Mouse (Mus musculus): Measurements from ENCODE around the gene Nup188. TPM values are rescaled to one million over a fixed set of nuclear protein-coding genes. Genes with fewer than 3 reads are reported as not detected.

Gene Nup188
- total and polyA plus RNA-seq, 2 experiments from 2014 or later: 14.1 to 29.3 TPM

GRCm38 (mm10) chr2:30386913-30387312 lies 100.7 kb downstream of the Nup188 start:
- TF ChIP-seq CTCF (IDR thresholded peaks at IDR 0.05; ENCODE audit: low read depth): no peak
- DNase-seq (no peak), ATAC-seq (no peak)
- no peak overlapping the region for H3K27ac ChIP-seq (ENCODE audit: low read depth, low read length)
- no peaks in the 10 kb centered on the region for H3K27me3 ChIP-seq (ENCODE audit: insufficient read depth, low read length)
- 86% methylated on average over 9 of the region's 9 CpGs for WGBS
- H3K9ac ChIP-seq: no peak overlapping the region
- peaks cover 22% of the 10 kb centered on the region for H3K36me3 ChIP-seq (ENCODE audit: insufficient read depth)
- H3K4me2 ChIP-seq (ENCODE audit: low read depth): no peak overlapping the region
- no peaks in the 10 kb centered on the region for H3K4me1 ChIP-seq (ENCODE audit: insufficient read depth)
- no peak overlapping the region for H3K4me3 ChIP-seq (ENCODE audit: low read depth, low read length)
- no peaks in the 10 kb centered on the region for H3K9me3 ChIP-seq (ENCODE audit: low read length)

GRCm38 (mm10) chr2:30389000-30389399 lies 102.8 kb downstream of the Nup188 start:
- Histone ChIP-seq H3K27me3 (ENCODE audit: insufficient read depth, low read length) (no peaks in the 10 kb centered on the region), H3K4me1 (ENCODE audit: insufficient read depth) (peaks cover 9% of the 10 kb centered on the region), H3K27ac (ENCODE audit: low read depth, low read length) (no peak overlapping the region), H3K4me3 (ENCODE audit: low read depth, low read length) (no peak overlapping the region), H3K9ac (no peak overlapping the region), H3K9me3 (ENCODE audit: low read length) (no peaks in the 10 kb centered on the region), H3K4me2 (ENCODE audit: low read depth) (no peak overlapping the region), H3K36me3 (ENCODE audit: insufficient read depth) (peaks cover 9% of the 10 kb centered on the region; the same call in 1 of the 2 replicates)
- WGBS: 80% methylated on average over 2 of the region's 2 CpGs
- ATAC-seq (no peak), DNase-seq (no peak)
- 0 out of 2 replicates have a peak, but pooled peaks have one; percentile 8 for TF ChIP-seq CTCF (IDR thresholded peaks at IDR 0.05; ENCODE audit: low read depth)

DNA sequence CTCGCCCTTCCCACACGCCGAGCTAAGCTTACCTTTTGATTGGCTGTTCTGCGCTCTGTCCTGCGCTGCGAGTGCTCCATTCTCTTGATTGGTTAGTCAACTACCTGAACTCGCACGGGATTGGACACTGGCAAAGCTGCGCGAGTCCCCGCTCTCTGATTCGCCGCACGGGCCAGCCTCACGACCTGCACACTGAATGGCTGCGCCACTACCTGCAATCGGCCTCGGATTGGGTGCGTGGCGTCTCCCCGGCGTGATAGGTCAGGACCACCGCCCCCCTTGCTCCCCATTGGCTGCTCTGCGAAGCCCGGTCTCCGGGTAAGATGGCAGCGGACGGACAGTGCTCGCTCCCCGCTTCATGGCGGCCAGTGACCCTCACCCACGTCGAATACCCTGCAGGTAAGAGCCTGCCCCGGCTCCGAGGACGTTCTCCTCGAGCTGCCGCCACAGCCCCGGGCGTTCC lies 105.9 kb downstream of the Nup188 start, which contains the start of gene Dolpp1:
TSS of gene Dolpp1 (plus strand) at position 141 of the 463 bp plus-strand sequence.
- 2% methylated on average over 40 of the region's 40 CpGs for WGBS
- Histone ChIP-seq H3K9ac (peak within 1 kb of the TSS; percentile 74), H3K4me1 (ENCODE audit: insufficient read depth) (peaks cover 9% of the 10 kb centered on the region), H3K27me3 (ENCODE audit: insufficient read depth, low read length) (no peaks in the 10 kb centered on the region), H3K27ac (ENCODE audit: low read depth, low read length) (peak within 1 kb of the TSS; percentile 93), H3K9me3 (ENCODE audit: low read length) (no peaks in the 10 kb centered on the region), H3K4me3 (ENCODE audit: low read depth, low read length) (peak within 1 kb of the TSS; percentile 85), H3K36me3 (ENCODE audit: insufficient read depth) (peaks cover 22% of the 10 kb centered on the region), H3K4me2 (ENCODE audit: low read depth) (peak within 1 kb of the TSS; percentile 98)
- peak; percentile 99 for DNase-seq
- TF ChIP-seq CTCF (IDR thresholded peaks at IDR 0.05; ENCODE audit: low read depth): peak; percentile 12; the same call in 1 of the 2 replicates
- ATAC-seq: peak; percentile 99

GRCm38 (mm10) chr2:30392577-30393369 lies 106.6 kb downstream of the Nup188 start:
- 5% methylated on average over 52 of the region's 54 CpGs for WGBS
- ATAC-seq: peak; percentile 82

DNA sequence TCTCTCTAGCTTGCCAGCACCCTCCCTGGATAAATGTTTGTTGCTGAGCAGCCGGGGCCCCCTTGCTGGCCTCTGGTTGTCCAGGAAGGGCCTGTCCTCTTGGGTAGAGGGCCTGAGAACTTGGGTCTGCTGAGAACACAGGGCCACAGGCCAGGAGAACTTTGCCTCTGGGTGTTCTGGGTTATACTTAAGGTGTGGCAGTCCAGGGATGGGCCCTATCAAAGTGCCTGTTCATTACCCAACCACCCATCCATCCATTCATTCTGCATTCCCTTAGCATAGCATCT lies 107.1 kb downstream of the Nup188 start:
- 58% methylated on average over 1 of the region's 1 CpGs for WGBS
- H3K27ac ChIP-seq (ENCODE audit: low read depth, low read length): 0 out of 2 replicates have a peak overlapping the region, but pooled peaks have one; percentile 93
- ATAC-seq (no peak), DNase-seq (no peak)
- no peak for TF ChIP-seq CTCF (IDR thresholded peaks at IDR 0.05; ENCODE audit: low read depth)
- H3K4me1 ChIP-seq (ENCODE audit: insufficient read depth): peaks cover 9% of the 10 kb centered on the region
- H3K9me3 ChIP-seq (ENCODE audit: low read length): no peaks in the 10 kb centered on the region
- peak overlapping the region; percentile 74 for H3K9ac ChIP-seq
- H3K27me3 ChIP-seq (ENCODE audit: insufficient read depth, low read length): no peaks in the 10 kb centered on the region
- peak overlapping the region; percentile 85 for H3K4me3 ChIP-seq (ENCODE audit: low read depth, low read length)
- peak overlapping the region; percentile 98 for H3K4me2 ChIP-seq (ENCODE audit: low read depth)
- H3K36me3 ChIP-seq (ENCODE audit: insufficient read depth): peaks cover 34% of the 10 kb centered on the region

More at GRCm38 (mm10) chr2:30392577-30393369, 106.6 kb downstream of the Nup188 start:
- H3K4me3 ChIP-seq (ENCODE audit: low read depth, low read length): peak overlapping the region; percentile 85
- TF ChIP-seq CTCF (IDR thresholded peaks at IDR 0.05; ENCODE audit: low read depth): no peak
- H3K9me3 ChIP-seq (ENCODE audit: low read length): no peaks in the 10 kb centered on the region
- no peaks in the 10 kb centered on the region for H3K27me3 ChIP-seq (ENCODE audit: insufficient read depth, low read length)
- peak overlapping the region; percentile 93 for H3K27ac ChIP-seq (ENCODE audit: low read depth, low read length)
- H3K36me3 ChIP-seq (ENCODE audit: insufficient read depth): peaks cover 29% of the 10 kb centered on the region
- peak; percentile 95 for DNase-seq
- peak overlapping the region; percentile 74 for H3K9ac ChIP-seq
- H3K4me1 ChIP-seq (ENCODE audit: insufficient read depth): peaks cover 9% of the 10 kb centered on the region
- peak overlapping the region; percentile 98 for H3K4me2 ChIP-seq (ENCODE audit: low read depth)

Small RNA genes lying within 50 kb of the gene (microRNA-seq; reads per million reads assigned to microRNA genes)
- 0 reads per million in 2 experiments for gene Gm47292

Other genes starting within 250 kb of the Nup188 start
- 88.4 and 103 TPM in 2 replicates for gene Wdr34, start 237.5 kb upstream of the Nup188 start, total RNA-seq (2014; rRNA removed)
- 65.1 and 83.6 TPM in 2 replicates for gene Wdr34, start 237.5 kb upstream of the Nup188 start, polyA plus RNA-seq (2015; fragmentation: Nextera tagmentation; extraction: Ambion mirVana)
- 361 and 392 TPM in 2 replicates for gene Set, start 229.0 kb upstream of the Nup188 start, total RNA-seq (2014; rRNA removed)
- gene Set, start 229.0 kb upstream of the Nup188 start, polyA plus RNA-seq (2015; fragmentation: Nextera tagmentation; extraction: Ambion mirVana): 349 and 384 TPM in 2 replicates
- gene Pkn3, start 208.7 kb upstream of the Nup188 start, total RNA-seq (2014; rRNA removed): 2.0 and 4.7 TPM in 2 replicates
- gene Pkn3, start 208.7 kb upstream of the Nup188 start, polyA plus RNA-seq (2015; fragmentation: Nextera tagmentation; extraction: Ambion mirVana): 0.80 and 0.86 TPM in 2 replicates
- 19.5 and 25.7 TPM in 2 replicates for gene Zdhhc12, start 192.7 kb upstream of the Nup188 start, total RNA-seq (2014; rRNA removed)
- gene Zdhhc12, start 192.7 kb upstream of the Nup188 start, polyA plus RNA-seq (2015; fragmentation: Nextera tagmentation; extraction: Ambion mirVana): 20.8 and 23.3 TPM in 2 replicates
- 51.9 and 70.2 TPM in 2 replicates for gene Zer1, start 161.8 kb upstream of the Nup188 start, total RNA-seq (2014; rRNA removed)
- 5.4 and 10.3 TPM in 2 replicates for gene Zer1, start 161.8 kb upstream of the Nup188 start, polyA plus RNA-seq (2015; fragmentation: Nextera tagmentation; extraction: Ambion mirVana)
- 116 and 135 TPM in 2 replicates for gene Tbc1d13, start 152.7 kb upstream of the Nup188 start, total RNA-seq (2014; rRNA removed)
- 5.0 and 8.3 TPM in 2 replicates for gene Tbc1d13, start 152.7 kb upstream of the Nup188 start, polyA plus RNA-seq (2015; fragmentation: Nextera tagmentation; extraction: Ambion mirVana)
- gene Endog, start 114.9 kb upstream of the Nup188 start, total RNA-seq (2014; rRNA removed): 31.8 and 37.1 TPM in 2 replicates
- gene Endog, start 114.9 kb upstream of the Nup188 start, polyA plus RNA-seq (2015; fragmentation: Nextera tagmentation; extraction: Ambion mirVana): 29.0 and 31.1 TPM in 2 replicates
- gene Spout1, start 107.9 kb upstream of the Nup188 start, total RNA-seq (2014; rRNA removed): 36.1 and 40.1 TPM in 2 replicates
- 50.3 and 53.5 TPM in 2 replicates for gene Spout1, start 107.9 kb upstream of the Nup188 start, polyA plus RNA-seq (2015; fragmentation: Nextera tagmentation; extraction: Ambion mirVana)
- gene Kyat1, start 80.5 kb upstream of the Nup188 start, total RNA-seq (2014; rRNA removed): 18.3 and 22.6 TPM in 2 replicates
- gene Kyat1, start 80.5 kb upstream of the Nup188 start, polyA plus RNA-seq (2015; fragmentation: Nextera tagmentation; extraction: Ambion mirVana): 14.7 and 15.7 TPM in 2 replicates
- 32.3 and 44.5 TPM in 2 replicates for gene Lrrc8a, start 48.7 kb upstream of the Nup188 start, total RNA-seq (2014; rRNA removed)
- gene Lrrc8a, start 48.7 kb upstream of the Nup188 start, polyA plus RNA-seq (2015; fragmentation: Nextera tagmentation; extraction: Ambion mirVana): 48.0 and 55.3 TPM in 2 replicates
- 4.2 and 5.1 TPM in 2 replicates for gene Gm28035, start 45.8 kb upstream of the Nup188 start, total RNA-seq (2014; rRNA removed)
- 0.13 and 0.16 TPM in 2 replicates for gene Gm28035, start 45.8 kb upstream of the Nup188 start, polyA plus RNA-seq (2015; fragmentation: Nextera tagmentation; extraction: Ambion mirVana)
- gene Phyhd1, start 20.2 kb upstream of the Nup188 start, total RNA-seq (2014; rRNA removed): 6.3 and 15.7 TPM in 2 replicates
- 5.0 and 6.3 TPM in 2 replicates for gene Phyhd1, start 20.2 kb upstream of the Nup188 start, polyA plus RNA-seq (2015; fragmentation: Nextera tagmentation; extraction: Ambion mirVana)
- gene Gm28038, start 5.4 kb upstream of the Nup188 start, total RNA-seq (2014; rRNA removed): 2.4 TPM in 1 of 2 replicates, not detected in the other
- gene Gm28038, start 5.4 kb upstream of the Nup188 start, polyA plus RNA-seq (2015; fragmentation: Nextera tagmentation; extraction: Ambion mirVana): not detected in 2 replicates
- gene Dolk, start 63 bp upstream of the Nup188 start, total RNA-seq (2014; rRNA removed): 26.6 and 34.8 TPM in 2 replicates
- gene Dolk, start 63 bp upstream of the Nup188 start, polyA plus RNA-seq (2015; fragmentation: Nextera tagmentation; extraction: Ambion mirVana): 31.1 and 37.7 TPM in 2 replicates
- 291 and 292 TPM in 2 replicates for gene Sh3glb2, start 72.9 kb downstream of the Nup188 start, total RNA-seq (2014; rRNA removed)
- 147 and 156 TPM in 2 replicates for gene Sh3glb2, start 72.9 kb downstream of the Nup188 start, polyA plus RNA-seq (2015; fragmentation: Nextera tagmentation; extraction: Ambion mirVana)
- gene Miga2, start 77.8 kb downstream of the Nup188 start, total RNA-seq (2014; rRNA removed): 57.4 and 70.8 TPM in 2 replicates
- 24.4 and 28.6 TPM in 2 replicates for gene Miga2, start 77.8 kb downstream of the Nup188 start, polyA plus RNA-seq (2015; fragmentation: Nextera tagmentation; extraction: Ambion mirVana)
- 52.2 and 92.4 TPM in 2 replicates for gene Dolpp1, start 105.9 kb downstream of the Nup188 start, total RNA-seq (2014; rRNA removed)
- 40.1 and 44.7 TPM in 2 replicates for gene Dolpp1, start 105.9 kb downstream of the Nup188 start, polyA plus RNA-seq (2015; fragmentation: Nextera tagmentation; extraction: Ambion mirVana)
- gene Crat, start 129.4 kb downstream of the Nup188 start, total RNA-seq (2014; rRNA removed): 28.0 and 33.6 TPM in 2 replicates
- gene Crat, start 129.4 kb downstream of the Nup188 start, polyA plus RNA-seq (2015; fragmentation: Nextera tagmentation; extraction: Ambion mirVana): 20.7 and 24.0 TPM in 2 replicates
- gene Ptpa, start 129.6 kb downstream of the Nup188 start, total RNA-seq (2014; rRNA removed): 129 and 132 TPM in 2 replicates
- 143 and 148 TPM in 2 replicates for gene Ptpa, start 129.6 kb downstream of the Nup188 start, polyA plus RNA-seq (2015; fragmentation: Nextera tagmentation; extraction: Ambion mirVana)
- gene Ier5l, start 187.8 kb downstream of the Nup188 start, total RNA-seq (2014; rRNA removed): 17.7 and 19.9 TPM in 2 replicates
- 4.0 and 6.2 TPM in 2 replicates for gene Ier5l, start 187.8 kb downstream of the Nup188 start, polyA plus RNA-seq (2015; fragmentation: Nextera tagmentation; extraction: Ambion mirVana)